Mouse (Mus musculus): Measurements from ENCODE around the gene Slc35a3.
"Not testable (repeated sequence)": the region's sequence is repeated elsewhere in the genome, so short reads cannot be mapped to it uniquely, and the experiment has no call there.

Gene Slc35a3

GRCm38 (mm10) chr3:116712436-116712881 lies at the start of gene Slc35a3:
TSS of gene Slc35a3 (minus strand) at chr3:116712831.
- DNase-seq: no peak

- DNase-seq: no peak
Observed at GRCm38 (mm10) chr3:116752818-116753217, 40.2 kb upstream of the Slc35a3 start.

GRCm38 (mm10) chr3:116751191-116751860 lies 38.7 kb upstream of the Slc35a3 start:
- DNase-seq: peak; percentile 50

GRCm38 (mm10) chr3:116748391-116749170 lies 36.0 kb upstream of the Slc35a3 start:
- DNase-seq: peak; percentile 56

GRCm38 (mm10) chr3:116747648-116748047 lies 35.0 kb upstream of the Slc35a3 start:
- DNase-seq: not testable (repeated sequence)

- DNase-seq: no peak
Observed at GRCm38 (mm10) chr3:116740963-116741362, 28.3 kb upstream of the Slc35a3 start.

- no peak for DNase-seq
Observed at GRCm38 (mm10) chr3:116740106-116740505, 27.5 kb upstream of the Slc35a3 start.

GRCm38 (mm10) chr3:116737326-116737731 lies 24.7 kb upstream of the Slc35a3 start:
- DNase-seq: no peak

GRCm38 (mm10) chr3:116729483-116730174 lies 17.0 kb upstream of the Slc35a3 start:
- no peak for DNase-seq

GRCm38 (mm10) chr3:116726807-116727206 lies 14.2 kb upstream of the Slc35a3 start:
- DNase-seq: no peak

GRCm38 (mm10) chr3:116723496-116724481 lies 11.2 kb upstream of the Slc35a3 start:
- no peak for DNase-seq

- no peak for DNase-seq
Observed at GRCm38 (mm10) chr3:116722980-116723379, 10.3 kb upstream of the Slc35a3 start.

- DNase-seq: no peak
Observed at GRCm38 (mm10) chr3:116718951-116719350, 6.3 kb upstream of the Slc35a3 start.

GRCm38 (mm10) chr3:116713031-116713430 lies 400 bp upstream of the Slc35a3 start:
- no peak for DNase-seq

GRCm38 (mm10) chr3:116711624-116712435 lies 801 bp downstream of the Slc35a3 start:
- DNase-seq: peak; percentile 79

- DNase-seq: no peak
Observed at GRCm38 (mm10) chr3:116710941-116711340, 1.7 kb downstream of the Slc35a3 start.

- DNase-seq: no peak
Observed at GRCm38 (mm10) chr3:116705637-116706204, 6.9 kb downstream of the Slc35a3 start.

- DNase-seq: no peak
Observed at GRCm38 (mm10) chr3:116703835-116704234, 8.8 kb downstream of the Slc35a3 start.

- DNase-seq: no peak
Observed at GRCm38 (mm10) chr3:116702647-116703272, 9.9 kb downstream of the Slc35a3 start.

GRCm38 (mm10) chr3:116701601-116702000 lies 11.0 kb downstream of the Slc35a3 start:
- no peak for DNase-seq
